Mouse (Mus musculus) lung, postnatal 10 days (tissue): ENCODE measurements around the gene P3h3.
"Not testable (repeated sequence)": the region's sequence is repeated elsewhere in the genome, so short reads cannot be mapped to it uniquely, and the experiment has no call there.

ENCODE experiments used
- DNase-seq: peaks from one replicate; pipeline ENCODE4 v3.0.0; 2021

The P3h3 gene

GRCm38 (mm10) chr6:124865766-124866362 lies 8.3 kb upstream of the P3h3 start:
- no peak for DNase-seq

GRCm38 (mm10) chr6:124863658-124864298 lies 6.2 kb upstream of the P3h3 start, which contains the start of gene Gpr162:
TSS of gene Gpr162 (minus strand) at chr6:124863983.
- peak; percentile 77 for DNase-seq

GRCm38 (mm10) chr6:124863125-124863657 lies 5.6 kb upstream of the P3h3 start:
- DNase-seq, result no peak

GRCm38 (mm10) chr6:124862406-124863124 lies 5.0 kb upstream of the P3h3 start:
- DNase-seq, result no peak

- no peak for DNase-seq
These were observed 4.2 kb upstream of the P3h3 start for GRCm38 (mm10) chr6:124861802-124862201.

GRCm38 (mm10) chr6:124861266-124861665 lies 3.7 kb upstream of the P3h3 start:
- no peak for DNase-seq

GRCm38 (mm10) chr6:124860511-124860910 lies 3.0 kb upstream of the P3h3 start:
- DNase-seq, result no peak

GRCm38 (mm10) chr6:124859725-124860124 lies 2.2 kb upstream of the P3h3 start:
- DNase-seq, result peak; percentile 93

- no peak for DNase-seq
These were observed 1.2 kb upstream of the P3h3 start for GRCm38 (mm10) chr6:124858561-124859318.

- no peak for DNase-seq
These were observed 433 bp upstream of the P3h3 start for GRCm38 (mm10) chr6:124857840-124858530.

- DNase-seq, result no peak
These were observed 1.2 kb downstream of the P3h3 start for GRCm38 (mm10) chr6:124856321-124856720.

- no peak for DNase-seq
These were observed 2.9 kb downstream of the P3h3 start for GRCm38 (mm10) chr6:124854647-124855046.

GRCm38 (mm10) chr6:124850535-124850934 lies 7.0 kb downstream of the P3h3 start:
- DNase-seq, result no peak

- peak; percentile 96 for DNase-seq
These were observed 10.2 kb downstream of the P3h3 start for GRCm38 (mm10) chr6:124847305-124847704.

GRCm38 (mm10) chr6:124840241-124841167 lies 17.0 kb downstream of the P3h3 start, which contains the start of gene Gnb3:
TSS of gene Gnb3 (minus strand) at chr6:124840275.
- DNase-seq, result no peak

- no peak for DNase-seq
These were observed 17.7 kb downstream of the P3h3 start for GRCm38 (mm10) chr6:124839805-124840204.

GRCm38 (mm10) chr6:124836411-124836810 lies 21.1 kb downstream of the P3h3 start:
- peak; percentile 51 for DNase-seq

GRCm38 (mm10) chr6:124835531-124835930 lies 22.0 kb downstream of the P3h3 start:
- peak; percentile 72 for DNase-seq

GRCm38 (mm10) chr6:124834512-124835081 lies 23.0 kb downstream of the P3h3 start:
- DNase-seq, result no peak

GRCm38 (mm10) chr6:124831649-124832048 lies 25.9 kb downstream of the P3h3 start:
- DNase-seq, result no peak

- not testable (repeated sequence) for DNase-seq
These were observed 26.4 kb downstream of the P3h3 start for GRCm38 (mm10) chr6:124831199-124831598.
